Mouse (Mus musculus): ENCODE data around the gene Magt1. TPM values are rescaled to one million over a fixed set of nuclear protein-coding genes. Genes with fewer than 3 reads are reported as not detected.
A peak's percentile ranks its signal among the peaks of the same experiment; 100 is the strongest.
"Not testable (repeated sequence)": the region's sequence is repeated elsewhere in the genome, so short reads cannot be mapped to it uniquely, and the experiment has no call there.

The Magt1 gene
- polyA plus RNA-seq, 1 experiment from 2014 or later = 57.7 TPM

GRCm38 (mm10) chrX:105929478-105930038, 82.1 kb downstream of the Magt1 start:
- peak; percentile 3; the same call in 1 of the 2 replicates for ATAC-seq (ENCODE audit: low read depth)
- WGBS = 36% methylated on average over 8 of the region's 8 CpGs
- H3K9ac ChIP-seq (ENCODE audit: low read depth, low read length) = peak overlapping the region; percentile 19; the same call in 1 of the 2 replicates

GRCm38 (mm10) chrX:105928861-105929477, 82.7 kb downstream of the Magt1 start, which contains the start of gene Atrx:
Atrx (minus strand) TSS chrX:105929403.
- Histone ChIP-seq H3K36me3 (ENCODE audit: control insufficient read depth, insufficient read depth, low read length) (no peaks in the 10 kb centered on the region), H3K27me3 (replicated peaks; ENCODE audit: control insufficient read depth, insufficient read depth, low read length) (no peaks in the 10 kb centered on the region), H3K27ac (replicated peaks; ENCODE audit: low read depth, low read length) (peak within 1 kb of the TSS; percentile 95), H3K4me2 (ENCODE audit: low read depth, low read length) (peak within 1 kb of the TSS; percentile 55), H3K4me1 (ENCODE audit: control insufficient read depth, insufficient read depth, low read length) (0 out of 2 replicates have a peak, but pooled peaks cover 3% of the 10 kb centered on the region), H3K4me3 (ENCODE audit: low read depth, low read length) (peak within 1 kb of the TSS; percentile 61), H3K9me3 (ENCODE audit: control insufficient read depth, low read length) (no peaks in the 10 kb centered on the region), H3K9ac (ENCODE audit: low read depth, low read length) (peak within 1 kb of the TSS; percentile 91)
- peak; percentile 93 for DNase-seq (ENCODE audit: low spot score)
- WGBS = 23% methylated on average over 20 of the region's 42 CpGs
- peak; percentile 96 for ATAC-seq (ENCODE audit: low read depth)

More at GRCm38 (mm10) chrX:105929478-105930038, 82.1 kb downstream of the Magt1 start:
- Histone ChIP-seq H3K27ac (replicated peaks; ENCODE audit: low read depth, low read length) (peak overlapping the region; percentile 95; the same call in 1 of the 2 replicates), H3K36me3 (ENCODE audit: control insufficient read depth, insufficient read depth, low read length) (no peaks in the 10 kb centered on the region), H3K27me3 (replicated peaks; ENCODE audit: control insufficient read depth, insufficient read depth, low read length) (no peaks in the 10 kb centered on the region), H3K4me3 (ENCODE audit: low read depth, low read length) (peak overlapping the region; percentile 61), H3K4me2 (ENCODE audit: low read depth, low read length) (peak overlapping the region; percentile 44), H3K9me3 (ENCODE audit: control insufficient read depth, low read length) (no peaks in the 10 kb centered on the region), H3K4me1 (ENCODE audit: control insufficient read depth, insufficient read depth, low read length) (0 out of 2 replicates have a peak, but pooled peaks cover 3% of the 10 kb centered on the region)
- DNase-seq (ENCODE audit: low spot score) = no peak

GRCm38 (mm10) chrX:105927941-105928860, 83.5 kb downstream of the Magt1 start:
- 21% methylated on average over 30 of the region's 69 CpGs for WGBS
- DNase-seq (ENCODE audit: low spot score) (peak; percentile 45), ATAC-seq (ENCODE audit: low read depth) (peak; percentile 45)
- peak overlapping the region; percentile 61 for H3K4me3 ChIP-seq (ENCODE audit: low read depth, low read length)
- no peaks in the 10 kb centered on the region for H3K36me3 ChIP-seq (ENCODE audit: control insufficient read depth, insufficient read depth, low read length)
- H3K9me3 ChIP-seq (ENCODE audit: control insufficient read depth, low read length) = no peaks in the 10 kb centered on the region
- peak overlapping the region; percentile 91 for H3K9ac ChIP-seq (ENCODE audit: low read depth, low read length)
- 0 out of 2 replicates have a peak, but pooled peaks cover 3% of the 10 kb centered on the region for H3K4me1 ChIP-seq (ENCODE audit: control insufficient read depth, insufficient read depth, low read length)
- H3K27me3 ChIP-seq (replicated peaks; ENCODE audit: control insufficient read depth, insufficient read depth, low read length) = no peaks in the 10 kb centered on the region
- peak overlapping the region; percentile 95 for H3K27ac ChIP-seq (replicated peaks; ENCODE audit: low read depth, low read length)
- peak overlapping the region; percentile 55 for H3K4me2 ChIP-seq (ENCODE audit: low read depth, low read length)

GRCm38 (mm10) chrX:105926121-105926735, 85.5 kb downstream of the Magt1 start:
- no peaks in the 10 kb centered on the region for H3K9me3 ChIP-seq (ENCODE audit: control insufficient read depth, low read length)
- H3K36me3 ChIP-seq (ENCODE audit: control insufficient read depth, insufficient read depth, low read length) = no peaks in the 10 kb centered on the region
- H3K4me2 ChIP-seq (ENCODE audit: low read depth, low read length) = peak overlapping the region; percentile 55
- no peaks in the 10 kb centered on the region for H3K27me3 ChIP-seq (replicated peaks; ENCODE audit: control insufficient read depth, insufficient read depth, low read length)
- no peak overlapping the region for H3K9ac ChIP-seq (ENCODE audit: low read depth, low read length)
- H3K27ac ChIP-seq (replicated peaks; ENCODE audit: low read depth, low read length) = no peak overlapping the region
- H3K4me1 ChIP-seq (ENCODE audit: control insufficient read depth, insufficient read depth, low read length) = 0 out of 2 replicates have a peak, but pooled peaks cover 3% of the 10 kb centered on the region
- no peak overlapping the region for H3K4me3 ChIP-seq (ENCODE audit: low read depth, low read length)
- ATAC-seq (ENCODE audit: low read depth) = no peak
- DNase-seq (ENCODE audit: low spot score) = no peak
- 69% methylated on average over 12 of the region's 12 CpGs for WGBS

- Histone ChIP-seq H3K4me1 (ENCODE audit: control insufficient read depth, insufficient read depth, low read length) (0 out of 2 replicates have a peak, but pooled peaks cover 3% of the 10 kb centered on the region), H3K9me3 (ENCODE audit: control insufficient read depth, low read length) (no peaks in the 10 kb centered on the region), H3K4me2 (ENCODE audit: low read depth, low read length) (no peak overlapping the region), H3K27ac (replicated peaks; ENCODE audit: low read depth, low read length) (no peak overlapping the region), H3K9ac (ENCODE audit: low read depth, low read length) (no peak overlapping the region), H3K4me3 (ENCODE audit: low read depth, low read length) (no peak overlapping the region), H3K36me3 (ENCODE audit: control insufficient read depth, insufficient read depth, low read length) (no peaks in the 10 kb centered on the region), H3K27me3 (replicated peaks; ENCODE audit: control insufficient read depth, insufficient read depth, low read length) (no peaks in the 10 kb centered on the region)
- no peak for ATAC-seq (ENCODE audit: low read depth)
- no peak for DNase-seq (ENCODE audit: low spot score)
- WGBS = 87% methylated on average over 5 of the region's 5 CpGs
Observed at GRCm38 (mm10) chrX:105924326-105925070, 87.2 kb downstream of the Magt1 start.

GRCm38 (mm10) chrX:105923896-105924295, 87.8 kb downstream of the Magt1 start:
- Histone ChIP-seq H3K4me3 (ENCODE audit: low read depth, low read length) (no peak overlapping the region), H3K27ac (replicated peaks; ENCODE audit: low read depth, low read length) (no peak overlapping the region), H3K4me2 (ENCODE audit: low read depth, low read length) (no peak overlapping the region), H3K4me1 (ENCODE audit: control insufficient read depth, insufficient read depth, low read length) (0 out of 2 replicates have a peak, but pooled peaks cover 3% of the 10 kb centered on the region), H3K36me3 (ENCODE audit: control insufficient read depth, insufficient read depth, low read length) (no peaks in the 10 kb centered on the region), H3K9ac (ENCODE audit: low read depth, low read length) (no peak overlapping the region), H3K9me3 (ENCODE audit: control insufficient read depth, low read length) (no peaks in the 10 kb centered on the region), H3K27me3 (replicated peaks; ENCODE audit: control insufficient read depth, insufficient read depth, low read length) (no peaks in the 10 kb centered on the region)
- no CpG with 5 or more reads among the region's 1 CpGs for WGBS
- ATAC-seq (ENCODE audit: low read depth) = no peak
- DNase-seq (ENCODE audit: low spot score) = no peak

- H3K4me3 ChIP-seq (ENCODE audit: low read depth, low read length); H3K4me1 ChIP-seq (ENCODE audit: control insufficient read depth, insufficient read depth, low read length); H3K9ac ChIP-seq (ENCODE audit: low read depth, low read length); H3K9me3 ChIP-seq (ENCODE audit: control insufficient read depth, low read length); DNase-seq (ENCODE audit: low spot score); H3K4me2 ChIP-seq (ENCODE audit: low read depth, low read length); ATAC-seq (ENCODE audit: low read depth); H3K36me3 ChIP-seq (ENCODE audit: control insufficient read depth, insufficient read depth, low read length); H3K27ac ChIP-seq (replicated peaks; ENCODE audit: low read depth, low read length); H3K27me3 ChIP-seq (replicated peaks; ENCODE audit: control insufficient read depth, insufficient read depth, low read length): not testable (repeated sequence)
- WGBS = 80% methylated on average over 7 of the region's 7 CpGs
Observed at GRCm38 (mm10) chrX:105922986-105923385, 88.7 kb downstream of the Magt1 start.
